Mouse (Mus musculus) lung, embryonic 15.5 days (tissue): ENCODE measurements around the gene Rnf43. TPM values are rescaled to one million over a fixed set of nuclear protein-coding genes. Genes with fewer than 3 reads are reported as not detected.

Source experiments
- ATAC-seq: fragments of 200-750 bp; cut with Nextera tagmentation; 2 replicates; pipeline ENCODE4 v1.8.0; 2017; ENCODE audit warnings: moderate number of reproducible peaks, borderline replicate concordance; ENCODE audit not compliant: low FRiP score, low TSS enrichment; ENCODE audit errors: extremely low read depth
- H3K27ac ChIP-seq: fragments of 300-500 bp; sonication (generic); 2 replicates; pipeline ENCODE4 v1.5.1; 2015; ENCODE audit warnings: moderate library complexity, mild to moderate bottlenecking, inconsistent platforms
- H3K27me3 ChIP-seq: fragments of 300-500 bp; sonication (generic); 2 replicates; pipeline ENCODE4 v1.6.1; 2015; ENCODE audit warnings: inconsistent platforms
- H3K36me3 ChIP-seq: fragments of 300-500 bp; sonication (generic); 2 replicates; pipeline ENCODE4 v1.6.1; 2015; ENCODE audit warnings: inconsistent platforms
- H3K4me1 ChIP-seq: fragments of 300-500 bp; sonication (generic); 2 replicates; pipeline ENCODE4 v1.6.1; 2015; ENCODE audit warnings: inconsistent platforms
- H3K4me2 ChIP-seq: fragments of 300-500 bp; sonication (generic); 2 replicates; pipeline ENCODE4 v1.6.1; 2015; ENCODE audit warnings: inconsistent platforms, mild to moderate bottlenecking, moderate library complexity
- H3K4me3 ChIP-seq: fragments of 300-500 bp; sonication (generic); 2 replicates; pipeline ENCODE4 v1.5.1; 2015; ENCODE audit warnings: mild to moderate bottlenecking, inconsistent platforms
- H3K9ac ChIP-seq: fragments of 300-500 bp; sonication (generic); 2 replicates; pipeline ENCODE4 v1.6.1; 2015; ENCODE audit warnings: inconsistent platforms
- H3K9me3 ChIP-seq: fragments of 300-500 bp; sonication (generic); 2 replicates; pipeline ENCODE4 v1.6.1; 2016; ENCODE audit warnings: inconsistent platforms
- WGBS: fragments of 180-500 bp; shearing (Covaris S2); methylation state at CpG from one replicate; pipeline ENCODE4 v1.1.7; 2015; 5-methylcytosine and 5-hydroxymethylcytosine counted together
- polyA plus RNA-seq: library from polyadenylated mRNA; unstranded; fragments of >200 nt; fragmentation: Nextera tagmentation; extraction: Ambion mirVana; gene quantifications from 2 replicates; pipeline ENCODE4 v1.2.1, GENCODE M21; 2015

Gene Rnf43
- polyA plus RNA-seq, 1 experiment from 2014 or later: 16.4 TPM

DNA sequence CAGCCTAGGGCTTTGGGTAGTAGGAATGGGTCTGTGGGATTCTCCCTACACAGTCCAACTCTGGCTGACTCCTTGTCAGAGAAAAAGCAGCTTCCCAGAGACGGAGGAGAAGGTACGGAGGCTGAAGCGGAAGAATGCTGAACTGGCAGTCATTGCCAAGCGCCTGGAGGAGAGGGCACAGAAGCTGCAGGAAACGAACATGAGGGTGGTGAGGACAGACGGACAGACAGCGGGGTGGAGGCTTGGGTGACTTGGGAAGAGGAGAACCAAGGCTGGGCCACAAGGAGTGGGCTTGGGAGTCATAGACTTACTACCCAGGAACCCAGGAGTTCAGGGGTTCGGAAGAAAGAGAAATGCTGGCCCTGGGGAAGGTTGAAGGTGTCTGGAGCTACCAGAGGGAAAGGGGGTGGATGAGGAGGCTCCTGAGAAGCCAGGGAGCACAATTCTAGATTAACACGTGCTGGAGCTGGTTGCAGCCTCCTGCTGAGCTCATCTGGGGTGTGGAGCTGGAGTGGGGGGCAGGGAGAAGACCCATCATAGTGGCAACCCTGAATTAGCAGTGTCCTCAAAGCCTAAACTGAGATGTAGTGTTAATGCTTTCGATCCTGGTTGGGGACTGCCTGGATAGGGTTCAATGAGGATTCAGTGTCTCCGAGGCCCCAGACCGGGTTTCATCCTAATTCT is 100.3 kb downstream of the Rnf43 start:
- Histone ChIP-seq H3K27ac (no peak overlapping the region), H3K4me3 (no peak overlapping the region), H3K9me3 (no peaks in the 10 kb centered on the region), H3K4me2 (0 out of 2 replicates have a peak overlapping the region, but pooled peaks have one; percentile 93), H3K27me3 (peaks cover 80% of the 10 kb centered on the region), H3K4me1 (0 out of 2 replicates have a peak, but pooled peaks cover 11% of the 10 kb centered on the region), H3K36me3 (no peaks in the 10 kb centered on the region), H3K9ac (no peak overlapping the region)
- WGBS: 44% methylated on average over 12 of the region's 12 CpGs
- no peak for ATAC-seq

DNA sequence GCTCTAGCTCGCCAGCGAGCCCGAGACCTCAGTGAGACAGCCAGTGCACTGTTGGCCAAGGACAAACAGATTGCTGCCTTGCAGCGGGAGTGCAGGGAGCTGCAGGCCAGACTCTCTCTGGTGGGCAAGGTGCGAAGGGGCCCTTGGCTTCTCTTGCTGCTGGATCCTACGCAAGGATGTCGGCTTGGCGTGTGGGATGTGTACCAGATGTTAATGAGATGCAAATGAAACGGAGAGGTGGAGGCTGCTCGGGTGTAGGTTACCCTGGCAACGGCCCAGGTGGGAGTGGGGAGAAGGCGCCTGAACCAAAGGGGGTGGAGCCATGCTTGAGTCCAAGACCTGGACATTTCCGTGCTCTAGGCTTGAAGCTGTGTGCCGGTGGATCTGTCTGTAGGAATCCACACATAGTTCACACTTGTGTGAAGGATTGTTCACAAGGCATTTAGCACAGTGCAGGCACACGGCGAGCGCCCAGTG is 101.0 kb downstream of the Rnf43 start:
- Histone ChIP-seq H3K4me2 (peak overlapping the region; percentile 93), H3K4me1 (0 out of 2 replicates have a peak, but pooled peaks cover 11% of the 10 kb centered on the region), H3K27me3 (peaks cover 80% of the 10 kb centered on the region), H3K4me3 (peak overlapping the region; percentile 48), H3K27ac (no peak overlapping the region), H3K36me3 (no peaks in the 10 kb centered on the region), H3K9me3 (no peaks in the 10 kb centered on the region), H3K9ac (peak overlapping the region; percentile 47; the same call in 1 of the 2 replicates)
- WGBS: 2% methylated on average over 17 of the region's 17 CpGs
- peak; percentile 27; the same call in 1 of the 2 replicates for ATAC-seq

DNA sequence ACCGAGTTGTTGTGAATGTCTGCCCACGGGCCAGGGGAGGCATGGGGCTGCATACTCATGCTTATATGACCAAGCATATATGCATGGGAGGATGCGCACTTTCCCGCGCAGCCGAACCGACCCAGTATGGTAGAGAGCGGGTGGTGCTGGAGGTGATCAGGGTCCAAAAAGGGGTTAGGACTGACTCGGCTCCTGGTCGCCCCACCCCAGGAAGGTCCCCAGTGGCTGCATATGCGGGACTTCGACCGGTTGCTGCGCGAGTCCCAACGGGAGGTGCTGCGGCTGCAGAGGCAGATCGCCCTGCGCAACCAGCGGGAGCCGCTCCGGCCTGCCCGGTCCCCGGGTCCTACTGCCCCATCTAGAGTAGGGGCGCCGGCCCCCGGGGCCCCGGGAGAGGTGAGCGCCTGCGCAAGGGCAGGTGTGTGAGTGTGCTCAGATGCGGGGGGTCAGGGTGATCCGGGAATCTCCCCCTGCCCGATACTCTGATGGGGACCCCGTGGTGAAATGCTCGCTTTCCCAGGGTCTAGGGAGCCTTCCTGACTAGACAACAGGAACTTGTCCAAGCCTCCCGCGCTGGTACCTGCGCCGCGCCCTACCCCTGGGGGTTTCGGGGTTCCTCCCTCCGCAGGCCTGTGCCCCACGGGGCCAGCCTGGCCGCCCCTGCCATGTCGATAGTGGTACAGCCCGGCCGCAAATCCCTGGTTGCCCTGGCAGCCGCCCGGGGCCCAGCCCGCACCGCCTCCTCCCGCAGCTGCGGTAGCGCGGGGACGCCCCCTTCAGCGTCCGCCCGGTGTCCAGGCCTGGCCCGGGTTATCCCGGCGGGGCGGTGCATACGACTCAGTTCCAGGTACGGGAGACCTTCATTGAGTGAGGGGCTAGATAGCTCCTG is 101.7 kb downstream of the Rnf43 start:
- WGBS: under 1% methylated on average over 64 of the region's 65 CpGs
- Histone ChIP-seq H3K4me1 (0 out of 2 replicates have a peak, but pooled peaks cover 11% of the 10 kb centered on the region), H3K4me3 (peak overlapping the region; percentile 48), H3K9me3 (no peaks in the 10 kb centered on the region), H3K4me2 (peak overlapping the region; percentile 93), H3K9ac (peak overlapping the region; percentile 47), H3K27ac (no peak overlapping the region), H3K36me3 (no peaks in the 10 kb centered on the region), H3K27me3 (peaks cover 78% of the 10 kb centered on the region)
- peak; percentile 12; the same call in 1 of the 2 replicates for ATAC-seq

DNA sequence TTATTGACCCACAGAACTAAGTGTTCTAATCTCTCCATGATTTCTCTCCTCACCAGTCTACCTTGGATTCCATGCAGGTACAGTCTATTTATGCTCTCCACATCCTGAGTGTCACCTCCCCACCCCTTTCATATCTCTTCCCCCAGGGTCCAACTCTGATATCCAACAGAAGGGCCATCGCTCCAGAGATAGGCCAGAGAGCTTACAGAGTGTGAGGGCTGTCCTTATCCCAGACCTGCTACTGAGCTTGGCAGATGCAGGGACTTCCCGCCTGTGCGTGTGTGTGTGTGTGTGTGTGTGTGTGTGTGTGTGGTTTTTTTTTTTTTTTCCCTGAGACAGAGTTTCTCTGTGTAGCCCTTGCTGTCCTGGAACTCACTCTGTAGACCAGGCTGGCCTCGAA is 106.2 kb downstream of the Rnf43 start:
- H3K36me3 ChIP-seq: no peaks in the 10 kb centered on the region
- 0 out of 2 replicates have a peak, but pooled peaks cover 6% of the 10 kb centered on the region for H3K4me1 ChIP-seq
- H3K27me3 ChIP-seq: peaks cover 33% of the 10 kb centered on the region
- H3K27ac ChIP-seq: no peak overlapping the region
- H3K4me3 ChIP-seq: no peak overlapping the region
- H3K4me2 ChIP-seq: no peak overlapping the region
- no peaks in the 10 kb centered on the region for H3K9me3 ChIP-seq
- no peak for ATAC-seq
- no peak overlapping the region for H3K9ac ChIP-seq
- WGBS: 83% methylated on average over 2 of the region's 4 CpGs

- ATAC-seq: no peak
- no peak overlapping the region for H3K27ac ChIP-seq
- H3K27me3 ChIP-seq: peaks cover 11% of the 10 kb centered on the region
- H3K4me1 ChIP-seq: no peaks in the 10 kb centered on the region
- H3K4me3 ChIP-seq: no peak overlapping the region
- no peaks in the 10 kb centered on the region for H3K9me3 ChIP-seq
- no peaks in the 10 kb centered on the region for H3K36me3 ChIP-seq
- 46% methylated on average over 3 of the region's 3 CpGs for WGBS
- H3K4me2 ChIP-seq: no peak overlapping the region
- H3K9ac ChIP-seq: no peak overlapping the region
Observed at GRCm38 (mm10) chr11:87770989-87771388, 108.5 kb downstream of the Rnf43 start.

GRCm38 (mm10) chr11:87772354-87772753 is 109.8 kb downstream of the Rnf43 start:
- Histone ChIP-seq H3K9me3 (no peaks in the 10 kb centered on the region), H3K4me3 (no peak overlapping the region), H3K27me3 (no peaks in the 10 kb centered on the region), H3K4me2 (no peak overlapping the region), H3K27ac (no peak overlapping the region), H3K4me1 (no peaks in the 10 kb centered on the region), H3K36me3 (no peaks in the 10 kb centered on the region), H3K9ac (no peak overlapping the region)
- WGBS: 78% methylated on average over 3 of the region's 3 CpGs
- no peak for ATAC-seq

DNA sequence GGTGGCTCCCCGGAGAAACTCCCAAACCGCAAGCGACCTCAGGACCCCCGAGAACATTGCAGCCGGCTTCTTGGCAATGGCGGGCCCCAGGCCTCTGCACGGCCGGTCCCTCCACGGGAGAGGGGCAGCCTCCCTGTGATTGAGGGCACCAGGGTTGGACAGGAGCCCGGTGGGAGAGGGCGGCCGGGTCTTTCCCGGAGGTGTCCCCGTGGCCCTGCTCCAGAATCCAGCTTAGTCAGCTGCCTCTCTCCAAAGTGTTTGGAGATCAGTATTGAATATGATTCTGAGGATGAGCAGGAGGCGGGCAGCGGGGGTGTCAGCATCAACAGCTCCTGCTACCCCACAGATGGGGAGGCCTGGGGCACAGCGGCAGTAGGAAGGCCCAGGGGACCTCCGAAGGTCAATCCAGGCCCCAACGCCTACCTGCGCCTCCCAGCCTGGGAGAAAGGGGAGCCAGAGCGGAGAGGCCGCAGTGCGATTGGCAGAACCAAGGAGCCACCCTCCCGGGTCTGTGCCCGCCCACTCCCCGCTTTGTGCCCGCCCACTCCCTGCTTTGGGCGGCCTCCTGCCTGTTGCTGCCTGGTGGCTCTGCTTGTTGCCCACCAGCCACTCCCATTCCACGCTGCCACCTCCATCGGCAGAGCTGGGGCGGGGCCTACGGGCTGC is 115.7 kb downstream of the Rnf43 start:
- no peaks in the 10 kb centered on the region for H3K27me3 ChIP-seq

DNA sequence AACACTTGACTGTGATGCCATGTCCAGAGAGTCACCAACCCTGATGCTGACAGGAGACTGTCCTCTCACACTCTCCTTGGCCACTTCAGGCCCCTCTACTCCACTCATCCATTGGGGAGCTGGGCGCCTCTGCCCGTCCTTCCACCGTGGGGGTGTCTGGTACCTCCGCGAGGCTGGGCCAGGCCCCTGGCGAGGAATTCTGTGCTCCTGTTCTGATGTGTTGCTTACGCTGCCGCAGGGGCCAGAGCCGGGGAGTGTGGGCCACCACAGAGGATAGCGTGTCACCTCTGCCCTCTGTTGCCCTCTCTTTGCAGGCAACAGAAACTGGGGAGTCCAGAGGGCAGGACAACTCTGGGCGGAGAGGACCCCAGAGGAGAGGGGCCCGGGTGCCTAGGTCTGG is 116.4 kb downstream of the Rnf43 start:
- peak; percentile 17; the same call in 1 of the 2 replicates for ATAC-seq
- H3K27ac ChIP-seq: no peak overlapping the region
- H3K36me3 ChIP-seq: no peaks in the 10 kb centered on the region
- peak overlapping the region; percentile 68 for H3K4me2 ChIP-seq
- peak overlapping the region; percentile 35 for H3K4me3 ChIP-seq
- no peaks in the 10 kb centered on the region for H3K27me3 ChIP-seq
- no peak overlapping the region for H3K9ac ChIP-seq
- peaks cover 12% of the 10 kb centered on the region for H3K4me1 ChIP-seq
- WGBS: 36% methylated on average over 12 of the region's 12 CpGs
- no peaks in the 10 kb centered on the region for H3K9me3 ChIP-seq

More for the DNA sequence above, 115.7 kb downstream of the Rnf43 start:
- Histone ChIP-seq H3K9me3 (no peaks in the 10 kb centered on the region), H3K4me3 (peak overlapping the region; percentile 35), H3K36me3 (no peaks in the 10 kb centered on the region), H3K27ac (no peak overlapping the region), H3K4me1 (peaks cover 12% of the 10 kb centered on the region), H3K9ac (peak overlapping the region; percentile 30), H3K4me2 (peak overlapping the region; percentile 68)
- ATAC-seq: peak; percentile 88
- WGBS: 5% methylated on average over 32 of the region's 32 CpGs

DNA sequence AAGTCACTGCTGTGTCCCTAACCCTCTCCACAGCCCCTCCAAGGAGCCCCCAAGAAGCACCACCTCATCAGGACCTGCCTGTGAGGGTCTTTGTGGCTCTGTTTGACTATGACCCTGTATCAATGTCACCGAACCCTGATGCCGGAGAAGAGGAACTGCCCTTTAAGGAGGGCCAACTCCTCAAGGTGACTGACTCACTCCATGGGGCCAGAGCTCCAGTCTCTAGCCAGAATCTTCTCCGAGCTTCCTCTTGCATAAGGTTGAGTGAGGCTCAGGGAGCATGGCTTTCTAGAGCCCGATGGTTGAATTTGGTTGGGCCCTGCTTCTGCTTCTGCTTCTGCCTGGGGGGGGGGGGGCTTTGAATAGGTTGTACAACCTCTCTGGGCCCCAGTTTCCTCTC is 116.9 kb downstream of the Rnf43 start:
- Histone ChIP-seq H3K27me3 (no peaks in the 10 kb centered on the region), H3K4me1 (peaks cover 12% of the 10 kb centered on the region), H3K4me2 (no peak overlapping the region), H3K4me3 (no peak overlapping the region), H3K36me3 (no peaks in the 10 kb centered on the region), H3K9me3 (no peaks in the 10 kb centered on the region), H3K27ac (no peak overlapping the region), H3K9ac (no peak overlapping the region)
- 75% methylated on average over 4 of the region's 4 CpGs for WGBS
- ATAC-seq: no peak

DNA sequence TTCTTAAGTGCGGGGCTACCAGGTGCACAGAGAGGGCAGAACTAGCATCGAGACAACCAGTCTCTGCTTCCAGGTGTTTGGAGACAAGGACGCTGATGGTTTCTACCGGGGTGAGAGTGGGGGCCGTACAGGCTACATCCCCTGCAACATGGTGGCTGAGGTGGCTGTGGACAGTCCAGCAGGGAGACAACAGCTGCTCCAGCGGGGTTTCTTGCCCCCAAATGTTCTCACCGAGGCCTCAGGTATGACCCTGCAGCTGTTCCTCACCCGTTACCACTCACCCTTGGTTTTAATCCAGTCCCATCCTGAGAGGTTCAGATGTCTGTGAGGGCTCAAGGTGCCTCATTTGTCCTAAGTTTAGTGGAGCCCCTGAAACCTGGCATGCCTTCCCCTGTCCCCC is 117.6 kb downstream of the Rnf43 start:
- no peak for ATAC-seq
- no peaks in the 10 kb centered on the region for H3K27me3 ChIP-seq
- H3K9ac ChIP-seq: no peak overlapping the region
- 66% methylated on average over 8 of the region's 8 CpGs for WGBS
- H3K9me3 ChIP-seq: no peaks in the 10 kb centered on the region
- H3K27ac ChIP-seq: no peak overlapping the region
- no peak overlapping the region for H3K4me2 ChIP-seq
- H3K4me1 ChIP-seq: peaks cover 12% of the 10 kb centered on the region
- H3K36me3 ChIP-seq: no peaks in the 10 kb centered on the region
- no peak overlapping the region for H3K4me3 ChIP-seq
